Mouse (Mus musculus) testis, postnatal 14 days (tissue): Measurements from ENCODE around the gene Npb.
A peak's percentile ranks its signal among the peaks of the same experiment; 100 is the strongest.
"Not testable (repeated sequence)": the region's sequence is repeated elsewhere in the genome, so short reads cannot be mapped to it uniquely, and the experiment has no call there.

ENCODE experiments used
- DNase-seq: peaks from one replicate; pipeline ENCODE4 v3.0.0; 2021; ENCODE audit warnings: low spot score

The Npb gene

GRCm38 (mm10) chr11:120608241-120609034 lies at the start of gene Npb:
TSS of gene Npb (plus strand) at chr11:120608477.
- DNase-seq = no peak

- DNase-seq = not testable (repeated sequence)
These were observed 49.4 kb upstream of the Npb start for GRCm38 (mm10) chr11:120558843-120559242.

- no peak for DNase-seq
These were observed 47.1 kb upstream of the Npb start for GRCm38 (mm10) chr11:120560952-120561728.

- no peak for DNase-seq
These were observed 45.3 kb upstream of the Npb start for GRCm38 (mm10) chr11:120562949-120563348.

GRCm38 (mm10) chr11:120565114-120565513 lies 43.2 kb upstream of the Npb start:
- no peak for DNase-seq

GRCm38 (mm10) chr11:120568324-120568723 lies 40.0 kb upstream of the Npb start:
- DNase-seq = no peak

- DNase-seq = no peak
These were observed 37.2 kb upstream of the Npb start for GRCm38 (mm10) chr11:120571122-120571521.

- DNase-seq = no peak
These were observed 36.4 kb upstream of the Npb start for GRCm38 (mm10) chr11:120571754-120572416.

- no peak for DNase-seq
These were observed 35.9 kb upstream of the Npb start for GRCm38 (mm10) chr11:120572417-120572751.

GRCm38 (mm10) chr11:120572752-120573584 lies 35.3 kb upstream of the Npb start, which contains the start of gene P4hb:
TSS of gene P4hb (minus strand) at chr11:120573253.
- peak; percentile 100 for DNase-seq

- no peak for DNase-seq
These were observed 34.5 kb upstream of the Npb start for GRCm38 (mm10) chr11:120573585-120574277.

GRCm38 (mm10) chr11:120574278-120574600 lies 34.0 kb upstream of the Npb start:
- no peak for DNase-seq

- no peak for DNase-seq
These were observed 33.2 kb upstream of the Npb start for GRCm38 (mm10) chr11:120575046-120575445.

GRCm38 (mm10) chr11:120575940-120576339 lies 32.3 kb upstream of the Npb start:
- no peak for DNase-seq

- DNase-seq = no peak
These were observed 31.8 kb upstream of the Npb start for GRCm38 (mm10) chr11:120576365-120576981.

GRCm38 (mm10) chr11:120577211-120578023 lies 30.9 kb upstream of the Npb start:
- no peak for DNase-seq

- no peak for DNase-seq
These were observed 30.1 kb upstream of the Npb start for GRCm38 (mm10) chr11:120578024-120578693.

- DNase-seq = no peak
These were observed 29.5 kb upstream of the Npb start for GRCm38 (mm10) chr11:120578694-120579243.
